Mouse (Mus musculus): ENCODE measurements around the gene Aldh1a3.

Gene Aldh1a3

DNA sequence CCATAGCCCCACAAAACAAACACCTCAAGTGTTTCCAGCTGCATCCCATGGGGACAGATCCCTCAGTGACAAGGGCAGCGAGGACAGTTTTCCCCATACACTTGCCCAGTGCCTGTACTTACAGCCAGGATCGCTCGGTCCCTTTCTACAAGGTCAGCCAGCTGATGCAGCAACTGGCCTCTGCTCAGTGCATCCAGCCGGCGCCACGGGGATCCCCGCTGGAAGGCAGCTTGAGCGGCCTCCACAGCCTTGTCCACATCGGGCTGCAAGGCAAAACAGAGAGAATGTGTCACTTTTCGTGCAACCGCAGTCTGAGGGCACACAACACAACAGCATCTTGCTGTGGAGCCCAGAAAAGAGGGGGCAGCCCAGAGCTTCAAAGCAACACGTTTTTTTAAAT, 8.3 kb downstream of the Aldh1a3 start:
- no peak for DNase-seq (ENCODE audit: extremely low read depth, low read depth)

DNA sequence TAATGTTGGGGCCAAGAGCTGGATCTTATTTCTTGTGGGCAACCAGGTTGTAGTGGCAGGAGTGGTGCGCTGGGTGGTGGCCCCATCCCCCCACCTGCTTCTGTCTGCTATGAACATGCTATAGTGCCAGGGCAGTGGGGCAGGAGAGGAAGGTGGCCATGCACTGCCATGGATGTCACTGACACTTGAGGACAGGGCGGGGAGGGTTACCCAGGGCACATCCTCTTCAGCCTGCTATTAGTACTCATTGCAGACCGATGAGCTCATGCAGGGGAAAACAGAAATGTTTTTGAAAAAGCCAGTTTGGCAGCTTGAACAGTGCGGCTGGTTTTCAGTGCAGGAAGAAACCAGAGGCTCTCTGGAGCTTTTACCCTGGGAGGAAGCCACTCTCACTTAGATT, 10.5 kb downstream of the Aldh1a3 start:
- DNase-seq (ENCODE audit: extremely low read depth, low read depth): no peak

DNA sequence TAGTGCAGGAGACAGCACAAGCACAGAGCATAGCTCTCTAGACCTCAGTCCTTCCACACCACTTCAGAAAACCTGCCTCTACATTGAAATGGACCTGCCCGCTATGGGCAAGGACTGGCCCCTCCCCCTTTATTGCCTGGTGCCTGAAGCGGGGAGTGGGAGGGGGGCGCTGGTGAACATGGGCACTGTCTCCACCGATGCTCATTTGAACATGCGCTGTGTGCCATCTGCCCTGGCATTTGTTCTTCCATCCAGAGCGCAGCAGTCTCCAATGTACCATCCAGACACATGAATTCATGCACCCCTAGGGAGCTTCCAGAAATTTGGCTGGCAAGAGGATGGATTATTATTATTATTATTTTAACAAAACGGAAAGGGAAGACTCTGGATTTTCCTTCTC, 14.2 kb downstream of the Aldh1a3 start:
- no peak for DNase-seq (ENCODE audit: extremely low read depth, low read depth)

DNA sequence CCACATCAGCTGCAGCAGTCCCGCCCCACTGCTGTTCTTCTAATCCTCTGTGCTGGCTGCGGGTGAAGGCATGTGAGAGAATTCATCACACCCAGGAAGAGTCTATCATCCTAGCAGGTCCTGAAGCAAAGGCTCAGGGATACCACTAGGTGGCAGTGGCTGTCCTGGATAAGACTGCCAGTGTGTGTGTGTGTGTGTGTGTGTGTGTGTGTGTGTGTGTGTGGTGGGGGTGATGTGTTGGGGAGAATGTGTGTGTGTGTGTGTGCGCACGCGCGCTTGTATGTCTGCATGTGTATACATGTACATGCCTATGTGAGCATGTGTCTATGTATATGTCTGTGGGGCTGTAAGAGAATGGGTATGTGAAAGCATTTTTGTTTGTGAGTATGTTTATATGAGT, 17.9 kb downstream of the Aldh1a3 start:
- DNase-seq (ENCODE audit: extremely low read depth, low read depth): no peak

DNA sequence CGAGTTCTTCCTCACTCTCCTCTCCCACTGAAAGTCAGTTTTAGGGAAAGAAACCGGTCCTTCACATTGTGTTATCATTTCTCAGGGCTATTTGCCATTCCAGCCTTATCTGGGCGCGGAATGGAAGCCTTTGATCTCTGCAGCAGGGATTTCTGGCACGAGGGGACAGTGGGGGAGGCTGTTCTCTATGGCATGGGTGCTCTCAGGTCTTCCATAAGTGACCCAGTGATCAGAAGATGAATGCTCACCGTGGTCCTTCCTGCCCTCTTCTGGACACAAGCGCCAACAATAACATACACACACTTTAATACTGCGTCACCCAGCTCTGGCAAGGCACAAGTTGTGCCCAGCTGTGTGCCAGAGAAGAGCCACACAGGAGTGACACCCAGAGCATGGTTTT, 20.3 kb downstream of the Aldh1a3 start:
- no peak for DNase-seq (ENCODE audit: extremely low read depth, low read depth)

DNA sequence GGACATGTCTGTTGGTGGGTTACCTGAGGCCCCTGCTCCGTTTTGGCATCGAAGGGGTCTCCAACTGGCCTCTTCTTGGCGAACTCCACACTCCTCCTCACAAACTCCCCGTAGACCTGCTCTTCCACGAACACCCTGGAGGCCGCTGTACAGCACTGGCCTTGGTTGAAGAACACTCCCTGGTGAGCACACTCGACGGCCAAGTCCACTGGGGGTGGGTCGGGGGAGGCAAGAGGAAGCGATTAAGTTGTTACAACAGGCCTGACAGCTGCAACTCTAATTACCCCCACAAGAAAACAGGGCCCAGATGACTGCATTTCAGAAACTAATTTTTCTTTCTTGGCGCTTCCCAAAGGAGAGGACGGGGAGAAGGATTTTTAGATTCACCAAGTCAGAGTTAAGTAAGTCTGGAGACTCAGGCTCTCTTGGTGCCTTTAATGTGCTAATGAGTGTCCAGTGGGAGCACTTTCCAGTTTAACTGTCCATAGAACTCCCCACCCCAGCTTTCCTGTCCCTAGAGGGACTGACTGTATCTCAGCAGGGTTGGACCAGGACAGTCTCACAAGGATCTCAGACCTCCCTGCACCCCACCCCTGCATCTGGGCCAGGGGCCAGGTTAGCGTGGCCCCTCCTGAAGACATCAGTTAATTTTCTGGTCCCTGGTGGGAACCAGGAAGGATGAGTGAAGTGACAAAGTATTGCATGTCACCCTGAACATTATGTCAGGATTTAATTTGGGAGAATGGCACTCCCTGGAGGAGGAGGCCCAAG, 21.2 kb downstream of the Aldh1a3 start:
- no peak for DNase-seq (ENCODE audit: extremely low read depth, low read depth)

DNA sequence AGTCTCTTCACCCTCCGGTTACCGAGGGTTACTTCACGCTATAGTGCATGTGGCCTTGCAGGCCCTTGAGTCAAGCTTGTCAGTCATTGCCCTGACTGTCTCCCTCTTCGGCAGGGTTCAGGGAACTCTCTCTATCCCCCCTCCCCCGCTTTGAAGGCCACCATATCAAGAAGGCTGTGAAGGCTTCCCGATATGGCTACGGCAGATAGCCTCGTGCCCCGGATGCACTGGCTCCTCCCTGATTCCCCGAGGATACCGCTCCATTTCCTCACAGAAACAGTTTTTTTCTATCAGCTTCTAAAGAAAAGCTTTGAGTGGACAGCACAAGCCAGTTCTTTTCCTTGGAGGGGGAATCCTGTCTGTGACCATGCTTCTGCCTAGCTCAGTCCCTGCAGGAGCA, 21.8 kb downstream of the Aldh1a3 start:
- DNase-seq (ENCODE audit: extremely low read depth, low read depth): no peak

DNA sequence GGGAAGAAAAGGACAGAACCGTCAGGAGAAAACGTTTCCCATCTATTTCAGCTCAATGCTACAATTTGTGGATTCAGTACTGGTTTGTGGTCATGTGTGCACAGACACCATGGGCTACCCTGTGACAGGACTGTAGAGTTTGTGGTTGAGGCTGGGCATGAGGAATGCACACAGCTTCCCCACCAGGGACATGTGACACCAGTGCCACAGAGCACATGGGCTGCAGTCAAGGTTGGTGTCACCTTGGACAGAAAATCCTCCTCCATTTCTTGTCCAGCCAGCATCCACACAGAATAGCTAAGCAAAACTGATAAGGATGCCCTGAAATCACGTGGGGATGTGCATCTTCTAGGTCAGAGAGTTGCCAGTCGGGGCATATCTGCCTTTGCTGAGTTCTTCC, 22.5 kb downstream of the Aldh1a3 start:
- no peak for DNase-seq (ENCODE audit: extremely low read depth, low read depth)

DNA sequence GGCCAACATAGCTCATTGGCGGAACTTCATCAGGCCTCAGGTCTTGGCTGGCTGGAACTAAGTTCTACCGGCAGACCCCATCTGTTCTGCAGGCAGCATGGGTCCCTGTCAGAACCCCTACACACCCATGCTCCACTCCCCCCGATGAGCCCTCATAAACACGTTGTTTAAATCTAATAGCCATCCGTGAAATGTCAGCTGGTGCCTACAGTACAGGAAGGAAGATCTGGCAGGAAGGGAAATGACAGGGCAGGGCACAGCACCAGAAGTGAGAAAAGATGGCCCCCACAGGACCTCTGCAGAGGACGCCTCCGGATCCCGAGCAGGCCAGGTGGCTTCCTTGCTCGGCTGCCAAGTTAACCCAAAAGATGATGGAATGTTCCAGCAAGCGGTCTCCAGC, 23.2 kb downstream of the Aldh1a3 start:
- DNase-seq (ENCODE audit: extremely low read depth, low read depth): no peak

DNA sequence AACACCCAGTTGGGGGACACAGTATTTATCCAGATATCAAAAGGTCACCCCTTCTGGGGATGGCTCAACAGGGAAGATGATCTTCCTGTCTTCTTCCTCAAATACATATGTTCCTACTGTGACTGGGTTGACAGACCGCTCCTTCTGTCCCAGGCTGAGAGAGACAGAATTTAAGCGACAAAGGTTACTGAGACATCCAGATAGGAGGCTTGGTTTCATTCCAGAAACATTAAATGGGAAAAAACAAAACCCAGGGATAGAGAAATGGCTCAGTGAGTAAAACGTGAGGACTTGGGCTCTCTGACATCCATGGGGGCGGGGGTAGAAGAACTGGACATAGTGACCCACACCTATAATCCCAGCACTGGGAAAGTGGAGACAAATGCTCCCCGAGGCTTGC, 24.4 kb downstream of the Aldh1a3 start:
- DNase-seq (ENCODE audit: extremely low read depth, low read depth): no peak

DNA sequence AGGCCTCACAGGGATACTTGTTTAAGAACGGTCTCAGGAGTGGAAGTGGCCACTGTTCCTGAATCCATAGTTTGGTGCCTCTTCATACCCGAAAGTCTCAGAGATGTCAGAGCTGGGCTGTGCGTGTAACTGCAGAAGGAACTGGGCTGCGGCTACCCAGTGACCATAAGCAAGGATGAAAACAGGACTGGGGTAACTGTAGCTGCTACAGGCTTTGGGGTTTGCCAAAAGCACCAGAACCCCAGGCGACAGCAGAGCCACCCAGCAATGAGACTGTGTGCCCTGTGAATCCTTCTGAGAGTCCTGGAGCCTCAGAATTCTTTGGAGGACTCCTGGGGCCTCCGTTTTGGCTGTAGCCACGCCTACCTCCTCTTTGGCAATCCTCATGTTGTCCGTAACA, 25.7 kb downstream of the Aldh1a3 start:
- no peak for DNase-seq (ENCODE audit: extremely low read depth, low read depth)

DNA sequence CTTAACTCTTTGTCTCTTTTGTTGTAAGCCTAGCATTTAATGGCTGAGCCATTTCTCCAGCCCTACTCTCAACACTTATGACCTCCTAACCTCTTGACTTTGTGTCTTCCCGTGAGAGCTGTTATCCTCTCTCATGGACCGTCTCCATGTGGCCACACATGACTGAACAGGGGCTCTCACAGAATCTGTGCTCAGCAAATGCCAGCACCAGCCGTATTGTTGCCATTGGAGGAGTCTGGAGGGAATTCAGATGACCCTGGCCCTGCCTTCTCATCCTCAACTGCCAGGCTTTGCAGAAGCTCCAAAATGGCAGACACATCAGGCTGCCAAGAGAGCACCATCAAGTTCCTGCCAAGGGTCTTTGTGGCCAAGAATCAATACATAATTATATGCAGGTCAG, 30.0 kb downstream of the Aldh1a3 start:
- no peak for DNase-seq (ENCODE audit: extremely low read depth, low read depth)

DNA sequence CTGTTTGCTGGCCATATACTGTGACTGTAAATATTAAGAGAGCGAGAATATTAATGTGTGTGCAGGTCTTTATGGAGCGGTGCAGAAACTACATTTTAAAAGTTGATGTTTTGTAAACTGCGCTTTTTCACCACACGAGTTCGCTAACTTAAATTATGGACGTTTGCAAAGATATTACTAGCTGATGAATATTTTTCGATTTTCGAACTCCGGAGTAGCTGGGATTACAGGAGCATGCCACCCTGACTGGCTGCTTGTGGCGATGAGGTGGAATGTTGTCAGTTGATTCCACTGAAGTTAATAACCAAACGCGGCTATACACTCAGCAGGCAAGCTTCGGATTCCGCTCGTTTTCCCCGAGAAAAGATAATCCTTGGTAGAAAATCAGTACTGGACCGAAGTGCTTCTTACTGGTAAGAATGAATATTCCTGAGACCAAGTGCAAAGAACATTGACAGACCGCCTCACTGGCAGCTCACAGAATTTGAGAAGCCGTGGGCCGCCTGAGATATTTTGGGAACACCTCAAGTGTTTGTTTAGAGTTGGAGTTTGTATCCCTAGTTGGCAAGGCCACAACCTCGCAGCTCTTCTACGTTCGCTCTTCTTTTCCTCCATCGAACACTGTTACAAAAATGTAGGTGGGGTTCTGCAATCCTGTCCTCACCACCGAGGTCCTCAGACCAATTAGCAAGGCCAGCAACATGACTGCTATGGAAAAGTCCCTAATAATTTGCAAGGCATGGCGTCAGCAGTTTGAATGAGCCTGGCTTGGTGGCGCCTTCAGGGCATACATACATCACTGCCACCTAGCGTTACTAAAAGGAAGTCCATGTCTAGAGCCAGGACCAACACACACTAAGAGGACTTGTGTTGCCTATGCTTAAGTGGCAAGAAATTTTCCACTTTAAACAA, 38.4 kb downstream of the Aldh1a3 start:
- peak; percentile 85 for DNase-seq (ENCODE audit: extremely low read depth, low read depth)

DNA sequence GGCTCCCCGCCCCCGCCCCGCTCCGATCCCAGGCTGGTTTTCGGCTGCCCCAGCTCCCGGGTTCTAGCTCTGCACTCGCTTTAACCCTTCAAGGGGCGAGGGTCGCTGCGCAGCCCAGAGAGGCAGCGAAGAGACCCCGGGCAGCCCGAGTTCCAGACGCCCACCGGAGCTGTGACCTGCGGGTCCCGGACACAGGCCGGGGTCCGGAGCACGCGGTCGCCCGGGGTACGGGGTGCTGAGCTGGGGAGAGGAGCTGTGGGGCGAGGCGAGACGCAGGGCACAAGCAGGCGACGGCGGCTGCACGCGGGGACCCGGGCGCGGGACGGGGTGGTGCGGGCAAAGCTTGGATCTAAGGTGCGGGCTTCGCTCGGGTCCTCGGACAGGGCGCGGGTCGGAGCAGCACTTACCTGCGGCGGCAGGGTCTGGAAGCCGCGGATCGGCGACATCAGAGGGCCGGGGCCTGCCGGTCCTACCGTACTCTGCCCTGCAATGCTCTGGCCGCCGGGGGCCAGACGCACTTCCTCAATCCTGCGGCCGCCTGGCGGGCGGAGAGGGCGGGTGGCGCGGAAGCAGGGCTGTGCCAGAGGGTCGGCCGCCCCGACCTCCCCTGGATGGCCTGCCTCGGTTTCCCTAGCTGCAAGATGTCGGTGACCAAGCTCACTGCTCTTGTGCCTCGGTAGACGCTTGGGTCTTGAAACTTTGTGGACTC, 39.4 kb downstream of the Aldh1a3 start, which contains the start of gene Lrrk1:
Gene Lrrk1 (minus strand): TSS at position 538 of the 709 bp plus-strand sequence.
- DNase-seq (ENCODE audit: extremely low read depth, low read depth): peak; percentile 32

DNA sequence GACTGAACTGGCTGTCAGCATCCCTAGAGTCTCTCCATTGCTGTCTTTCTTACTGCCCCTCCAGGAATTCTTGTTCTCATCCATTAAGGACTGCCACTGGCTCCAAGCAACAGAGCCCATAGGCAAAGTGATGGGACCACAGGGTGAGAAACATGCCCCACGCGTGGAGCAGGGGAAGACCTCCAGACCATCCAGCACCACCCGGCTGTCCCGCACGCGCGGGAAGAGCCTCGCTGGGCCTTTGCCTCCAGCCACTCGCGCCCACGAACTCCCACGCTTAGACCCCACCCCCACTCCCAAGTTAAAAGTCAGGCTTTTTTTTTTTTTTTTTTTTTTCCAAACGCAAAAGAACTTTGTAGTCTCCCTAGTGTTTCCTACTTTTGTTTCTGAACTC, 39.9 kb downstream of the Aldh1a3 start:
- DNase-seq (ENCODE audit: extremely low read depth, low read depth): no peak

DNA sequence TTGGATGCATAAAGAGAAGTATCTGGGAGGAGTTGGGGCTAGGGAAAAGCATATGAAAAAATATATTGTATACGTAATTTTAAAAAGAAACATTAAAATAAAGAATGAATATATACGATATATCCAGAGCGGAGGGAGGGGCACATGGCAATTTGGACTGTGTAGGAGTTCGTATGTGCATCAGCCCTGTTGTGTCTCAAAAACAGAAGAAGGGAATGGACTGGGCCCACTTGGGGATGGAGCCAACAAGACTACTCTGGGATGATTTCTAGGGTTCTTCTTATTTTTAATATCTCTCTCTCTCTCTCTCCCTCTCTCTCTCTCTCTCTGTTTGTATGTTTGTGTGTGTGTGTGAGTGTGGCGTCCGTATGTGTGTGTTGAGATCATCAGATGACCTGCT, 40.9 kb downstream of the Aldh1a3 start:
- DNase-seq (ENCODE audit: extremely low read depth, low read depth): no peak

DNA sequence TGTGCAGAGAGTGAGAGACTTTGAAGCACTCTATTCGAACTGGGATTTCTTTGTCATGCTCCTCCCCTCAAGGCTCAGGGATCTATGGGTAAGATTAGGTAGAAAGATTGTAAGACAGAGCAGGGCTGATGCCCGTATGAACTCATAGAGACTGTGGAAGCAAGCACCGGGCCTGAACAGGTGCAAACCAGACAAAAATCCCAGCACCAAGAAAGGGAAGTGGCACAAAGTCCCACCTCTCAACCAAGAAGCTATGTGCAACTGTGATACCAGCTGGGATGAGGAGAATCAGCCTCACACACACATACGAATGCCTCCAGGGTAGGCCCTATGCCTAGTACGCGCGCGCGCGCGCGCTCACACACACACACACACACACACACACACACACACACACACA, 41.5 kb downstream of the Aldh1a3 start:
- no peak for DNase-seq (ENCODE audit: extremely low read depth, low read depth)

DNA sequence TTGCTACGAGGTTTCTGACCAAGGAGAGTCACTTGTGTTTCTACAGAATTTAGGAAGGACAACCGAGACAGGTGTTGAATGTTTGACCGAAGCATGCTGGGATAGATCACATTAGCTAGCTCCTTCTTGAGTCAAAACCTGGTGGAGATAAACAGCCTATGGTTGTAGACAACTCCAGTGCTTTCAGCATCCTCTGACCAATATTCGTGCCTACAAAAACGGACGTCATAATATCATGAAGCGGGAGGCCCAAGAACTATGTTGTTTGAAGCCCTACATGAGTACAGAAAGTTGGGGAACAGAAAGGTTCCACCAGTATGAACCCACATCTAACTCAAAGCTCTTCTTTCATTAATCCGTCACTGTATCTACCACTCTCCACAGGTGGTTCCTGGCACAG, 42.4 kb downstream of the Aldh1a3 start:
- DNase-seq (ENCODE audit: extremely low read depth, low read depth): no peak

DNA sequence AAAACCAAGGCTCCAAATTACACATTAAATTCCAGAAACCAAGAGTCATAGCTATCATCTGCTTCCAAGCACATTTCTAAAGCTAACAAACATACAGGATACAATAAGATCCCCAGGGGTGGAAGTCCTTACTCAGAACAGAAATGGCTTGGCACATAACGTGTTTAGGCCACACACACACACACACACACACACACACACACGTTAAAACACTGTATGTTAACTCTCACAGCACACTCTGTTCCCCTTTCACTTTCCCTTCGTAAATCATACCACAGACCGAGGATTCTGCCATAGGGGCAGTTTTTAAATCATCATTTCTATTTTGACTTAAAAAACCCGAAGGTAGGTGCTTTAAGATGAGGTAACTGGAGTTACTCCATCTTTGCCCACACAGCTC, 43.1 kb downstream of the Aldh1a3 start:
- DNase-seq (ENCODE audit: extremely low read depth, low read depth): no peak

DNA sequence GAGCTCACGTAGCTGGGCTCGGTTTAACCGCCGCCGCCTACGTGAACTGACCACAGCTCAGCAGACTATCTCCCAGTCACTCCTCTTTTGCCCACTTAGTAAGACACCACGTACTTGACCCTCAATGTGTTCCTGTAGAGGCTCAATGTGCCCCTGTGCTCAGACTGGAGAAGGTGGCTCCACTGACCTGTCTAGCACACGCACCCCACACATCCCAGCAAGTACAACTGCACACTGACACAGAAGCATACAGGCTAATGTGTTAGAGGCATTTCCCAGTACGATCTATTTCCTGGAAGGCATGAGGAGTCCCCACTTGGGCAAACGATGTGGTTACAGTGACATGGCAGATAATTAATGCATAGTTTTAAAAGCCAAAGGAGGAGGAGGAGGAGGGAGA, 50.8 kb downstream of the Aldh1a3 start:
- DNase-seq (ENCODE audit: extremely low read depth, low read depth): no peak

DNA sequence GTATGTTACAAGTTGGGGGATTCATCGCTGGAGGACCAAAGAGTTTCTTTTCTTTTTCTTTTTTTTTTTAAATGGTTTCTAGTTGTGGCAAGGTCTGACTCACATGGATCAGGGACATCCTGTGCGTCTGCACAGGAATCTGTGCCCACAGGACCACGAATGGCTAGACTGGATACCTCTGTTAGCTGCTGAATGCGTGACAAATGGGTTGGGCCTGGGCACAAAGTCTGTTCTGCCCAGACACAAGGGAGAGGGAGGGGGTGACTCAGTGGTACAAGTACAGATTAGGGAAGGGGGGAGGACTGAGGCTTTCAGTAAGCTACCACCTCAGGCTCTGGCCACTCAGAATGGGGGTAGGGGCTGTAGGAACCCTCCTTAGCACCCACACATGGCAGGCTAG, 51.6 kb downstream of the Aldh1a3 start:
- no peak for DNase-seq (ENCODE audit: extremely low read depth, low read depth)

DNA sequence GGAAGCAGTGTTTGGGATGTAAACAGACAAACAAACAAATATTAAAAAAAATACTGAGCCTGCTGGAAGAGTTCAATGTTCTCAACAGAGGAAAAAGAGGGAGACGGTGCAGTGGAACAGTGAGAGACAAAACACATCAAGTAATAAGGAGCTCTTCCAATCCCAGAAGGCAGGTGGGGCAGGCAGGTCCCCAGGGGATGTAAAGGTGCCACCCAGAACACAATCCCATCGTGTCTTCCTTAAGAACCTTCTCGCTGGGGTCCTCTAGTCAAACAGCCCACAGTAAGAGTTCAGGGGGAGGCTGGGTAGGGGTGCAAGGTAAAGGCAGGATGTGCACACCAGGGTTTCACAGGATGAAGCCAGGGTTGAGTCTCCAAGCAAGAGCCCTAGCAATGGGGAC, 53.9 kb downstream of the Aldh1a3 start:
- DNase-seq (ENCODE audit: extremely low read depth, low read depth): no peak
